Mouse (Mus musculus) common myeloid progenitor, adult 5-6 weeks (primary cell): ENCODE measurements at regions not wholly inside any gene's neighbourhood (a gene's known extent, or its start where the extent isn't known, plus 50 kb on each side); places are given as distances from the start of the nearest gene placed in this dataset.

Source experiments
- ATAC-seq: replicated peaks from 2 replicates; pipeline ENCODE4 v1.8.0; 2016; ENCODE audit warnings: low read depth, mild to moderate bottlenecking, moderate TSS enrichment, inconsistent platforms; ENCODE audit not compliant: poor library complexity, severe bottlenecking

DNA sequence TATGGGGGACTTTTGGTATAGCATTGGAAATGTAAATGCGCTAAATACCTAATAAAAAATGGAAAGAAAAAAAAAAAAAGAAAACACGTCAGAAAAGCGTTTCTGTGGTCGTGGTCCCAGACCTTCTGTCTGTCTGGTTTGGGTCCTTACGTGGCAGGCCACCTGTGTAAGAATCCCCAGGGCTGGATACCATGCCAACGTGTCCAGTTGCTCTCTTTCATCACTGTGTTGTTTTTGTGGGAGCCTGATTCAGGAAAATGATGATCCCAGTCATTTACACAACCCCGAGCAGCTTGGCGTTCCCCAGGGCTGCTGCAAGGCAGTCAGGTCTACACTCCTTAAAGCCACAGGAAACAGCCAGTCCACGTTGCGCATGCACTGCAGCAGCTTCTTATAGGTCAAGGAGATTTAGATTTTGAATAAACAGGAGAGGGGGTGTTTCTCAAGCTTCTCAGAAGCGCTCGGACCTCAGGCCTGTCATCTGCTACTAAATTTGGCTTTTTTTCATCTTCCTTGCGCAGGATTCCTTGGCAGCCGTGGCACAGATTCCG is 102.3 kb upstream of the Serp2 start:
- peak; percentile 24 for ATAC-seq

GRCm38 (mm10) chr14:76657784-76658610 is 101.3 kb upstream of the Serp2 start:
- peak; percentile 61 for ATAC-seq

DNA sequence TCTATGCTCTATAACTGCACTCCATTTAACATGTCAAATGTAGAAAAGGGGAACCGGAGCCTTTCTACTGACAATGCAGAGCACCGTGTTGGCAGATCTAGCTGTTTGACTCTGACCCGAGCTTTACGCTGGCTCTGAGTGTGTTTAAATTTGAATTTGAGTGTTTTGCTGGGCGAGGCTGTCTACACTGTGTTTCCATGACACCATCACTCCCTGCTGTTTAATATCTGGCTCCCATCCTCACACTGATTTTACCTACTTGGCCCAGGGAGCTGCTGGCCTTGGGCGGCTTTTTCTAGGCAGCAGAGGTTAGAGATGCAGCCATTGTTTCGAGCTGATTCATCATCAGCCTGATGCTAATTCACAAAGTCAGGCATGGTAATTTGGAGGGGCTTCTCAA is 100.7 kb upstream of the Serp2 start:
- ATAC-seq = peak; percentile 39; the same call in 1 of the 2 replicates

DNA sequence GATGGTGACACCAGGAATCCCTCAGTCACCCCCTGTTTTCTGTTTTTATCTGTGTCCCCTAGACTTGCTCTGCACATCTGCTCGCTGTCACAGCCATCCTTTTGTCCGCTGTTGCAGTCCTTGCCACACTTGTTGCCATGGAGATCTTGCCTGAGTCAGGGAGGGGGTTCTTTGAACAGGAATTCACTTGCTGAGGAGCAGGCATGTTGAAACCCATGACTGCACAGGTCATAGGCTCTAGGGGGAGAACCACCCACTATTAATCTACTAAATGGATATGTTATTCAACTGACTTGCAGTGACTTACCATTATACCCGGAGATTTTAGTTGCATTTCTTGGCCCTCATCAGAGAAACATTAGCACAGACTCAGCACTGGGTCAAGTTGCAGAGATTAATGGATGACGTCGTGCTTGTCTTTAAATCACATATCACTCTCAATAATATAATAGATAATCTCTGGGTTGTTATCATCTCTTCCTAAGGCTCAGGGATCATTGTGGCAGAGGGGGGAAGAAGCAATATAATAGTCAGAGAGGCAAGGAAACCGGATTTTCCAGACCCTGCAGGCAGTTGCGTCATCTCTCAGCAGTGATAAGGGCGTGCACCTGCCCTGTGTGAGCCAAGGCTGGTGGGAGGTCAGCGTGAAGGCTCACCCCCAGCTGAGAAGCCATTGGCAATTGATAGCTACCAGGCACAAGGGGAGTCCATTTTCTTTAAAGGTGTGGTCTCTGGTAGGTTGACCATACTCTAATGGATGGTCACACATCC is 95.9 kb upstream of the Serp2 start:
- no peak for ATAC-seq

GRCm38 (mm10) chr14:76651096-76651495 is 94.4 kb upstream of the Serp2 start:
- ATAC-seq = no peak

GRCm38 (mm10) chr14:76649927-76650326 is 93.2 kb upstream of the Serp2 start:
- no peak for ATAC-seq

DNA sequence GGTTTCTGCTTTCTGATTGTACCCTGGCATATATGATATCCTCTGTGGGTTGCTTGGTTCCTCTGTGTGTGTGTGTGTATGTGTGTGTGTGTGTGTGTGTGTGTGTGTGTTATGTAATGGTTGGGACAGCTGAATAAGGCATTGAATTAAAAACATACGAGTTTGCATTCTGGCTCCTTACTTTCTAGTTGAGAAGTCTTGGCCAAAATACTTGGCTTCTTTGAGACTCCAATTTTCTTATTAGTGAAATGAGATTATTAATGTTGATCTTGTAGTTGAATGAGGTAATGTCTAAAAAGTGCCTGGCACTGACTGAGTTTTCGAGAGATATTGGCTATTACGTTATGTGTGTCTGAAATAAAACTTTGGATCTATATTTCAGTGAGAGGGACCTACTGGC is 88.0 kb upstream of the Serp2 start:
- no peak for ATAC-seq

- 0 out of 2 replicates have a peak, but pooled peaks have one; percentile 11 for ATAC-seq
Observed at GRCm38 (mm10) chr14:76641752-76642529, 85.3 kb upstream of the Serp2 start.

- ATAC-seq = no peak
Observed at GRCm38 (mm10) chr14:76633170-76633569, 76.5 kb upstream of the Serp2 start.

DNA sequence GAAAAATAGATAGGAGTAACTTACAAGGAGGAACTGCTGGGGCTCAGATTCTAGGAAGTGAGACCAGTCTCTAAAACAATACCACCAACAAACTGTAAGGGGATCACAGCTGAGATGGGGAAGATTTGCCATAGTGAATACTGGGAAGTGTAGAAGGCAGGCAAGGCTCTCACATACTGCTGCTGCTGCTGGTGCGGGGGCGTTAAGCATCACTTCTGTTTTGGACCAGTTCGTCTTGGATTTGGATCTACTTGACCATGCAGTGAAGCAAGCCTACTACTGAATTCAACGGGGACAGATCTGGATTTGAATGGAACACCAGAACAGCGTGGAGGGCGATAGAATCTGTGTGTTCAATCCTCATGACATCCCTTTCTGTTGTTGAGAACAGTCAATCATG is 76.1 kb upstream of the Serp2 start:
- ATAC-seq = no peak

- no peak for ATAC-seq
Observed at GRCm38 (mm10) chr14:76631740-76632139, 75.1 kb upstream of the Serp2 start.

DNA sequence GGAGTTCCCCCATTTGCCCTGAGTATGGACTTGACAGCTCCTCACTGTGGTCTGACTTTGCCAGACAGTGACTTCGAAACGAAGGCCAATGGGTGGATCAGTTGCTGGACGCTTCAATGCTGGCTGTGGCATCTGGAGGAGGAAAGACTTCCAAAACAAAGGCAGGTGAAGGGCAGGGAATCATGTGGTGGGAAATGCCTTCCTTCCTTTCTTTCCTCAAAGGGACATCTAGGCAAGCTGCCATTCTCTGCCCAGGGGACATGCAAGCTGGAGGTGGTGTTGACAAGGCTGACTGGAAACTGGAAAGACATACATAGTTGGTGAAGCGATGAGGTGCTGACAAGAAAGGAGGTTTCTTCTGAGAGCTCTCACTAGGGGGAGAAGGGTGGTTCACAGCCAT is 74.5 kb upstream of the Serp2 start:
- ATAC-seq = no peak

- ATAC-seq = no peak
Observed at GRCm38 (mm10) chr14:76629913-76630478, 73.3 kb upstream of the Serp2 start.

DNA sequence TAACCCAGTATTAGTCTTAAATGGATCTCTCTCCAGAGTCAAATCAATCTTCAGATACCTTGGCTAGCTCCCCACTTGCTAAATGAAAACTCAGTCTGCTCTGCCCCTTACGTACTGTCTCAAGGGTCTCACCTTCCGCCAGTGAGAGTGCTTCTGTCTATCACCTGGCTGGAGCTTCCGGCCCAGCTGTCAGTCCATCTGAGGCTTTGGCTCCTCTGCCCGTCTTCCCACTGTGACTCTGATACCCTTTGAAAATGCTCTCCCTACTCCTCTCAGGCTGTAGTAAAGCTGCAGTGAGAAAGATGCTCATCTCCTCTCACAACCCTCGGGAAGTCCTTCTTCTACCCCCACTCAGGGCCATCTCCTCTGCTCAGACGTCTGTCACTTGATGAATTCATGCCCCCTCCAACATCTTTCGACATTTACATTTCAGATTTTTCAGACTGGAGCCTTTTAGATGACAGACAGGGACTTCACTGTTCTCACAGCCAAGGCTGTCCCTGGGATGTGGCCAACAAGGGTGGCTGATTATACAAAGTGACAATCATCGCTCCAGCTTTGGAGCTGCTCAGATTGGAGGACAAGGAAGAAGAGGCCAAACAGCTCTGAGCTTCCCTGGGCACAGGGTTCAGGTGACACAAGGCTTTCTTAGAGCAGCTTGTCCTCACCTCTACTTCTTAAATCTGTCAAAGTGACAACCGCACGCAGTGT is 71.6 kb upstream of the Serp2 start:
- no peak for ATAC-seq

DNA sequence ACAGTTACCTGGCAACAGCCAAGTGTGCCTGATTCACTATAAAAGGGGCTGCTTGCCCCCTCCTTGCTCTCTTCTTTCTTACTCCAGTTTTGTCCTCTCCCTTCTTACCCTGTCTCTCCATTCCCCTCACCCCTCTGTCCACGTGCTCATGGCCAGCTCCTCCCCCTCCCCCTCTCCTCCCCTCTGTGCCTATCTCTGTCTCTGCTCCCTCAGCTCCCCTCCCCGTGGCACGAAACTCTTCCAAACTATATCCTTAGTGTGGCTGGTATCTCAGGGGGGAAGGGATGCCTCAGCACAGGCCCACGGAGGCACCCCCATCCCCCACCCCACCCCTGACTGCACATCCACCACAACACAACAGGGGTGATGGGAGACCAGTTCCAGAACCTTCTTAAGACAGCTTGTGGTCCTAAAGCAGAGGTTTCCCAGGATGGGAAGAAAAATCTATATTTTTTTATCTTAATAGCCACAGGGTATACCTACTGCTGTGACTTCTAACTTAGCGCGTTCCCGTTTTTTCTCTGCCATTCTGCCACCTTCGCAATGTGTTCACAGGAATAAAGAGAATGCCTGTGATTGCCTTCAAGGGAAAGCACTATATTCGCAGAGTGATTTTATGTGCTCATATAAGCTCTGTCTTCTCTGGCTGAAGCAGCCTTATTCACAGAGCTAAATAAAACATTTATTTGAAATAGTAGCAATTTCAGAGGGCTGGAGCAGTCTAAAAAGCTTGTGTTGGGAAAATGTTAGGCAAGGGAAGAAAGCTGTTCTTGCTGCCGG is 69.1 kb upstream of the Serp2 start:
- ATAC-seq = no peak

DNA sequence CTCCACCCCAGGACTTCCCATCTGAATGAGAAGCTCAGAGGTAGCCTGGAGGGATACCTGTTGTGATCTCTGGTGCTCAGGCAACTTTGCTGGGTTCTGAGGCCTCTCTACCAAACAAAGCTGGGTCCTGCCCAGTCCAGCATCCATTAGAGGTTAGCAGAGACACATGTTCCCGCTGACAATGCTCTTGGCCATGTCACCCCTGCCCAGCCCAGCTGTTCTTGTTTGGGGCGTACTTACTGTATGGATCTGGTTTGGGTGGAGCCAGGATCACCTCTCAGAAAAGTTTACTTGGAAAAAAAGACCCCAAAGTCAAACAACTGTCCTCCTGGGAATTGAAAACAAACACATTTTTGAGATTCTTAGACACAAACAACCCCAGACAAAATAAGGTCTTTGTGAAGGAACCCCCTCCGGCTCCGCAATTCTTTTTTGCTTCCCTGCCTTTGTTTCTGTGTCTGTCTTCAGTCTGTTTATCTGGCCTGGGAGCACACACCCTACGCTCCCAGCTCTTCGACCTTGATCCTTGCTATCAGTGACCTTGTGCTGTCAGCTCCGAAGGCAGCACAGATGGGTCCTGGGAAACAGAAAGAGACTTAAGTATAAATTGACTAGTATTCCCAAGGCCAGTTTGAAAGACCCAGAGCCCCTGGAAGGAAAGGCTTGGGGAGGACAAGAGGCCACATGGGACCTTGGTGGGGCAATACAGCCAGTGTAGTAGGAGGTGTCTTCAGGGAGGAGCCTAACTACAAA is 68.1 kb upstream of the Serp2 start:
- ATAC-seq = no peak

- ATAC-seq = peak; percentile 48
Observed at GRCm38 (mm10) chr14:76623371-76623988, 66.8 kb upstream of the Serp2 start.
